Mouse (Mus musculus) C2C12 (cell line): ENCODE measurements around the gene Faim2.
A peak's percentile ranks its signal among the peaks of the same experiment; 100 is the strongest.

Source experiments
- CEBPB ChIP-seq: IDR thresholded peaks from one replicate; pipeline ENCODE4 v1.6.1; 2011; ENCODE audit warnings: low read depth, mild to moderate bottlenecking, control low read depth, moderate library complexity
- CTCF ChIP-seq: IDR thresholded peaks from one replicate; pipeline ENCODE4 v1.5.1; 2011; ENCODE audit not compliant: control insufficient read depth, insufficient read depth, insufficient read length
- FOSL1 ChIP-seq: IDR thresholded peaks from one replicate; pipeline ENCODE4 v1.8.0; 2011; ENCODE audit warnings: mild to moderate bottlenecking, low read length; ENCODE audit not compliant: poor library complexity, insufficient read depth, severe bottlenecking
- MAX ChIP-seq: IDR thresholded peaks from one replicate; pipeline ENCODE4 v1.6.1; 2011; ENCODE audit warnings: mild to moderate bottlenecking, control low read depth
- MYOD1 ChIP-seq: IDR thresholded peaks from one replicate; pipeline ENCODE4 v1.6.1; 2011; ENCODE audit warnings: low read depth; ENCODE audit not compliant: control insufficient read depth, insufficient read length
- MYOG ChIP-seq: IDR thresholded peaks from one replicate; pipeline ENCODE4 v1.6.1; 2011; ENCODE audit not compliant: control insufficient read depth, insufficient read length; ENCODE audit errors: extremely low read depth
- USF1 ChIP-seq: IDR thresholded peaks from one replicate; pipeline ENCODE4 v1.6.1; 2011; ENCODE audit warnings: low read depth, mild to moderate bottlenecking, control low read depth, moderate library complexity

DNA sequence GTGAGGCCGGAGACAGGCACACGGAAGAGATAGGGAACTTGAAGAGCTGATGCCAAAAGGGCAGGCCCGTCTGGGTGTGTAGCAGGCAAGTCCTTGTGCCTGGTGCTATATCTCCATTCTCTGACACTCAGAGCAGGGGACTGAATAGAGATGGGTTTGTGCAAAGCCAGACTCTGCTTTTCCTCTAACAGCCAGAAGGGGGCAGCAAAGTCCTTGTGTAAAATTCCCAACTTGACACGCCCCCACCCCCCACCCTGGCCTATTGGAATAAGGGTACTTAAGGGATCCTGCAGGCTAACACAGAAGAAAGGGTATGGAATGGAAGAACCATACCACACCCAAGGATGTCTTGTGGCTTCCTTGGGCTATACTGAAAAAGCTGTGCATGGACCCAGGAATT, 30.9 kb downstream of the Faim2 start:
- TF ChIP-seq USF1 (no peak), MAX (no peak), CTCF (peak; percentile 44), MYOD1 (no peak), MYOG (no peak), FOSL1 (no peak), CEBPB (no peak)
